Mouse (Mus musculus): ENCODE results near the gene Ctnnbl1. TPM values are rescaled to one million over a fixed set of nuclear protein-coding genes. Genes with fewer than 3 reads are reported as not detected.

Ctnnbl1 gene
- total and polyA plus RNA-seq, 3 experiments = 6.7 to 10.7 (median 10.1) TPM

DNA sequence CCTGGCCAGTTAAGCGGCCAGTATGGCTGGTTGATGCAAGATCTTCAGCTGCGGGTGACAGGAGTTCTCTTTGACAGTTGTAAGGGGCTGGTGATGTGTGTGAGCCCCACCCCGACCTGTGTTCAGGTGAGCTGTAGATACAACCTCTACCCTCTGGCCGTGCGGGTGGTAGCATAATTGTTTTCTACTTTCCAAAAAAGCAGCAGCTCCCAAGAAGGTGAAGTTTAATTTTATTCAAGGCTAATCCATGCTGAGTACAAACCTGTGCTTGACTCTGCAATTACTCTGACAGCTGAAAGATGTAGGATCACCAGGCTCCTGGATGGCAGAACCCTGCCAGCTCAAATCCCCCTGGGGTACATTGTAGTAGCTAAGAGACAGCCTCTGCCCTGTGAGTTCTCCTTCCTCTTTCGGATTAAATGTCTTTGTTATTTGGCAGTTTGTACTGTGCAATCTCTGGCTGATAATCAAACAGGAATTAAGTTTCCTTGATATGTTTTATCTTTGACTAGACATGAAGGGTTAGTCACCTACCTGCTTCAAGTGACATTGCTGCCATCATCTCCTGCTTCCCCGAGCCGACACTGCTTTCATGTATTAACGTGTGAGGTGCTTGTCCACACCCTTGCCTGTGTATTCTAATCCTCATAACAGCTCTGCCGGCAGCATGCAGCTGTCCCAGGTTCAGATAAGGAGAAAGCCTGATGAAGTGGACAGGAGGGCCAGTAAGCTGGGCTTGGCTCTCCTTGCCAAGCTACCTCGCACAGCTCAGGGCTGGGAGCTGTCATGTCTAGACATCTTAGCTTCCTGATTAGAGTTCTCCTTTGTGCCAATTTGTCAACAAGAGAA, 77.1 kb downstream of the Ctnnbl1 start:
- WGBS = 55% methylated on average over 11 of the region's 11 CpGs
- no peak overlapping the region for H3K4me3 ChIP-seq
- no peak overlapping the region for H3K27ac ChIP-seq
- no peaks in the 10 kb centered on the region for H3K27me3 ChIP-seq (ENCODE audit: control insufficient read depth, insufficient read depth, low read length)
- H3K4me1 ChIP-seq (ENCODE audit: control insufficient read depth, insufficient read depth, low read length) = peaks cover 3% of the 10 kb centered on the region; the same call in 1 of the 2 replicates
- no peaks in the 10 kb centered on the region for H3K79me2 ChIP-seq (replicated peaks; ENCODE audit: control insufficient read depth, insufficient read depth, low read length)
- TF ChIP-seq EP300 (IDR thresholded peaks at IDR 0.05; ENCODE audit: insufficient read depth, low read depth, low read length) (no peak), CTCF (IDR thresholded peaks at IDR 0.05) (no peak), POLR2A (IDR thresholded peaks at IDR 0.05; ENCODE audit: insufficient read depth, low read depth, low read length) (no peak)
- DNase-seq = peak in 1 of 2 experiments; percentile 11
- no peaks in the 10 kb centered on the region for H3K36me3 ChIP-seq (ENCODE audit: control insufficient read depth, insufficient read depth, low read length)
- H3K9ac ChIP-seq (ENCODE audit: low read depth, low read length) = no peak overlapping the region
- intact Hi-C loops (cut with DNase I) = no loop called here

DNA sequence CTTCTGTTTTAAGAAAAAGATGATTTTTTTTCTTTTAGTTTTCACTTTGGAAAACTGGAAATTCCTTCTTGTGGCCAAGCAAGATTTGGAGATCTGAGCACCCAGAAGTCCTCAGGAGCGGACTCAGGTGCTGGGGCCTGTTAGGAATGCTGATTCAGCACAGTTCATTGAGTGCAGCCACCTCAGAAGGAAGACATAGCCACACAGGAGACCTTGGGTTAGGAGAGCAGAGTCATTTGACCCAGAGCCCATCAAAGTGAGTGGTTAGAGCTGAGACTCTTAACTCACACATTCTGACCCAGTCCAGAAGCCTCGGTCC, 77.7 kb downstream of the Ctnnbl1 start:
- peak in 1 of 2 experiments; percentile 6 for DNase-seq
- no peaks in the 10 kb centered on the region for H3K27me3 ChIP-seq (ENCODE audit: control insufficient read depth, insufficient read depth, low read length)
- no peak overlapping the region for H3K4me3 ChIP-seq
- 88% methylated on average over 2 of the region's 2 CpGs for WGBS
- intact Hi-C loops (cut with DNase I) = loop anchor here (5.0 kb wide), 1 partner anchor 57 kb away; no protein-coding TSS in a partner anchor
- no peaks in the 10 kb centered on the region for H3K79me2 ChIP-seq (replicated peaks; ENCODE audit: control insufficient read depth, insufficient read depth, low read length)
- no peaks in the 10 kb centered on the region for H3K36me3 ChIP-seq (ENCODE audit: control insufficient read depth, insufficient read depth, low read length)
- H3K4me1 ChIP-seq (ENCODE audit: control insufficient read depth, insufficient read depth, low read length) = peaks cover 3% of the 10 kb centered on the region; the same call in 1 of the 2 replicates
- H3K27ac ChIP-seq = no peak overlapping the region
- H3K9ac ChIP-seq (ENCODE audit: low read depth, low read length) = no peak overlapping the region
- TF ChIP-seq EP300 (IDR thresholded peaks at IDR 0.05; ENCODE audit: insufficient read depth, low read depth, low read length) (no peak), POLR2A (IDR thresholded peaks at IDR 0.05; ENCODE audit: insufficient read depth, low read depth, low read length) (no peak), CTCF (IDR thresholded peaks at IDR 0.05) (no peak)

DNA sequence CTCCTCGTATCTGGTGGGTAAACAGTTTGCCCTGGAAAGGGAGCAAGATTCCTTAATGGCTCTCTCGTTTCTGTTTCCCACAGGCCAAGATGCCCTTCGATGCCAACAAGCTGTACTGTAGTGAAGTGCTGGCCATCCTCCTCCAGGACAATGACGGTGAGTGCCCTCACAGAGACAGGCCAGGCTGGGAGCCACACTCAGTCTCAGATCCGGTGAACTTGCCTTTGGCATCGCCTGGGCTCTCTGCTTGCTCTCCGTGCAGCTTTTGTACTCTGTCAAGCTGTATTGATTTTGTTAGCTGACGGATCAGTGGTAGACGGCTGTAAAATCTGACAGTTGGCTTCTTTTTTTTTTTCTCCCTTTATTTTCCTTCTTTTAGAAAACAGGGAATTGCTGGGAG, 80.5 kb downstream of the Ctnnbl1 start:
- no peak for DNase-seq
- no peaks in the 10 kb centered on the region for H3K36me3 ChIP-seq (ENCODE audit: control insufficient read depth, insufficient read depth, low read length)
- WGBS = 91% methylated on average over 9 of the region's 9 CpGs
- no peaks in the 10 kb centered on the region for H3K27me3 ChIP-seq (ENCODE audit: control insufficient read depth, insufficient read depth, low read length)
- TF ChIP-seq POLR2A (IDR thresholded peaks at IDR 0.05; ENCODE audit: insufficient read depth, low read depth, low read length) (no peak), EP300 (IDR thresholded peaks at IDR 0.05; ENCODE audit: insufficient read depth, low read depth, low read length) (no peak), CTCF (IDR thresholded peaks at IDR 0.05) (no peak)
- no peaks in the 10 kb centered on the region for H3K79me2 ChIP-seq (replicated peaks; ENCODE audit: control insufficient read depth, insufficient read depth, low read length)
- no peak overlapping the region for H3K9ac ChIP-seq (ENCODE audit: low read depth, low read length)
- intact Hi-C loops (cut with DNase I) = loop anchor here (5.0 kb wide), 1 partner anchor 55 kb away; no protein-coding TSS in a partner anchor
- no peak overlapping the region for H3K4me3 ChIP-seq
- H3K27ac ChIP-seq = no peak overlapping the region
- peaks cover 3% of the 10 kb centered on the region; the same call in 1 of the 2 replicates for H3K4me1 ChIP-seq (ENCODE audit: control insufficient read depth, insufficient read depth, low read length)

DNA sequence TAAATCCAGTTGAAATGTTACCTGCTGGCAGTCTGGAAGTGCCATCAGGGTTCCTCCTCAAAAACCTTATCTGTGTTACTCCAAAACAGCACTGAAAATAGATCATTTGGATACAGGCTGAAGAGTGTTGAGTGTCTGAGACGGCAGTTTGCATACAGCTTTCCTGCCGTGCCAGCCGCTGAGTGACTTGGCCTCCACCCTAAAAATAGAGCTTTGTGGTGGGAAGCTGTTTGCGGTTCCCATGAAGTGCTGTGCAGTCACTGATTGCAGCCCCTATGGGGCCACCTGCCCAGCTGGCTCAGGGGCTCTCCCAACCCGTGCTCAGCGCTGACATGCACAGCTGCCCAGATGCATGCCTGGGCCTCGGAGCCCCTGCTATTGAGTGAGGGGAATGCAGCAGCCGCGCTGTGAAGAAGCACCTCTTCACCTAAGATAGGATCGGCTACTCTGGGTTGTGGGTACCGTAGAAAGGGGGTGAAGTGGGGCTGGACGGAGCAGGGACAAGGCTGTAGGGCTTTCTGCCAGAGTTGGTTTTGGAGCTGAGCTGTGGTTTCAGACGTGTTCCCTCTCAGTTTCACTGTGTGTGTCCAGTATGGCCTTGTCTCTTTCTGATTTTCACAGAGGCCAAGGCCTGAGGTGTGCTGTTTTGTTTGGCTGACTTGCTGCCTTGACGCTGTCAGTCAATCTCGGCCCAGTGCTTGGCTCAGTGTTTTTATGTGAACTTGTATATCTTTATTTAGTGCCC, 81.5 kb downstream of the Ctnnbl1 start:
- WGBS = 57% methylated on average over 15 of the region's 15 CpGs
- Histone ChIP-seq H3K79me2 (replicated peaks; ENCODE audit: control insufficient read depth, insufficient read depth, low read length) (no peaks in the 10 kb centered on the region), H3K36me3 (ENCODE audit: control insufficient read depth, insufficient read depth, low read length) (no peaks in the 10 kb centered on the region), H3K4me1 (ENCODE audit: control insufficient read depth, insufficient read depth, low read length) (peaks cover 3% of the 10 kb centered on the region; the same call in 1 of the 2 replicates), H3K27ac (no peak overlapping the region), H3K4me3 (no peak overlapping the region), H3K27me3 (ENCODE audit: control insufficient read depth, insufficient read depth, low read length) (no peaks in the 10 kb centered on the region), H3K9ac (ENCODE audit: low read depth, low read length) (no peak overlapping the region)
- TF ChIP-seq CTCF (IDR thresholded peaks at IDR 0.05) (no peak), EP300 (IDR thresholded peaks at IDR 0.05; ENCODE audit: insufficient read depth, low read depth, low read length) (no peak), POLR2A (IDR thresholded peaks at IDR 0.05; ENCODE audit: insufficient read depth, low read depth, low read length) (no peak)
- DNase-seq = peak in 1 of 2 experiments; percentile 24
- intact Hi-C loops (cut with DNase I) = loop anchor here (5.0 kb wide), 1 partner anchor 54 kb away; no protein-coding TSS in a partner anchor

DNA sequence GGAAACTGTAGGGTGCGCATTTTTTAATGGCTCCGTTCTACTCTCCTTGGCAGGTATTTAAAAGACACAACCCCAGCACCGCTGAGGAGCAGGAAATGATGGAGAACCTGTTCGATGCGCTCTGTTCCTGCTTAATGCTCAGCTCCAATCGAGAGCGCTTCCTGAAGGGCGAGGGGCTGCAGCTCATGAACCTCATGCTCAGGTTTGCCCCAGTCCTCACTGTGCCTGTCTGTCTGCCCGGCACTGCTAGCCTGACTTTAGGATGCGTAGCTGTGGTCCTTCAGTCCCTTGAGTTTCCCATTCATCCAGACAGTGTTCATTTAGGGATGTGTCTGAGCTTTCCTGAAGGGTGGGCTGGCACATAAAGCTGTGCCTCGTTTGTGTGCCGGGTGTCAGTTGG, 82.2 kb downstream of the Ctnnbl1 start:
- Histone ChIP-seq H3K27ac (no peak overlapping the region), H3K36me3 (ENCODE audit: control insufficient read depth, insufficient read depth, low read length) (no peaks in the 10 kb centered on the region), H3K9ac (ENCODE audit: low read depth, low read length) (no peak overlapping the region), H3K27me3 (ENCODE audit: control insufficient read depth, insufficient read depth, low read length) (no peaks in the 10 kb centered on the region), H3K79me2 (replicated peaks; ENCODE audit: control insufficient read depth, insufficient read depth, low read length) (no peaks in the 10 kb centered on the region), H3K4me1 (ENCODE audit: control insufficient read depth, insufficient read depth, low read length) (peaks cover 3% of the 10 kb centered on the region; the same call in 1 of the 2 replicates), H3K4me3 (no peak overlapping the region)
- intact Hi-C loops (cut with DNase I) = loop anchor here (5.0 kb wide), 1 partner anchor 53 kb away; no protein-coding TSS in a partner anchor
- no peak for DNase-seq
- 92% methylated on average over 12 of the region's 12 CpGs for WGBS
- no peak for TF ChIP-seq POLR2A (IDR thresholded peaks at IDR 0.05; ENCODE audit: insufficient read depth, low read depth, low read length)
- TF ChIP-seq EP300 (IDR thresholded peaks at IDR 0.05; ENCODE audit: insufficient read depth, low read depth, low read length) = no peak
- TF ChIP-seq CTCF (IDR thresholded peaks at IDR 0.05) = no peak

Data from heart, adult 2 months (tissue).